Mouse (Mus musculus) heart, embryonic 12.5 days (tissue): ENCODE measurements around the gene AA986860. TPM values are rescaled to one million over a fixed set of nuclear protein-coding genes. Genes with fewer than 3 reads are reported as not detected.

ENCODE experiments used
- ATAC-seq: fragments of 200-750 bp; cut with Nextera tagmentation; 2 replicates; pipeline ENCODE4 v1.8.0; 2017; ENCODE audit warnings: moderate TSS enrichment, moderate library complexity; ENCODE audit not compliant: insufficient number of reproducible peaks, low FRiP score
- H3K27ac ChIP-seq: fragments of 300-500 bp; sonication (generic); 2 replicates; pipeline ENCODE4 v1.5.1; 2016; ENCODE audit warnings: mild to moderate bottlenecking, moderate library complexity; ENCODE audit not compliant: poor library complexity, severe bottlenecking
- H3K27me3 ChIP-seq: fragments of 300-500 bp; sonication (generic); replicated peaks from 2 replicates; pipeline ENCODE4 v1.6.1; 2016; ENCODE audit warnings: mild to moderate bottlenecking, moderate library complexity
- H3K36me3 ChIP-seq: fragments of 300-500 bp; sonication (generic); 2 replicates; pipeline ENCODE4 v1.6.1; 2016; ENCODE audit warnings: mild to moderate bottlenecking, moderate library complexity
- H3K4me1 ChIP-seq: fragments of 300-500 bp; sonication (generic); replicated peaks from 2 replicates; pipeline ENCODE4 v1.6.1; 2016; ENCODE audit warnings: mild to moderate bottlenecking
- H3K4me2 ChIP-seq: fragments of 300-500 bp; sonication (generic); 2 replicates; pipeline ENCODE4 v1.6.1; 2016; ENCODE audit warnings: mild to moderate bottlenecking, moderate library complexity
- H3K4me3 ChIP-seq: fragments of 300-500 bp; sonication (generic); 2 replicates; pipeline ENCODE4 v1.5.1; 2016; ENCODE audit warnings: mild to moderate bottlenecking
- H3K9ac ChIP-seq: fragments of 300-500 bp; sonication (generic); 2 replicates; pipeline ENCODE4 v1.6.1; 2016; ENCODE audit warnings: mild to moderate bottlenecking, moderate library complexity
- H3K9me3 ChIP-seq: fragments of 300-500 bp; sonication (generic); replicated peaks from 2 replicates; pipeline ENCODE4 v1.6.1; 2016; ENCODE audit warnings: mild to moderate bottlenecking, moderate library complexity
- WGBS: fragments of 180-500 bp; shearing (Covaris S2); methylation state at CpG from one replicate; pipeline ENCODE4 v1.1.7; 2016; 5-methylcytosine and 5-hydroxymethylcytosine counted together
- polyA plus RNA-seq: library from polyadenylated mRNA; unstranded; fragments of >200 nt; fragmentation: Nextera tagmentation; extraction: Ambion mirVana; gene quantifications from 2 replicates; pipeline ENCODE4 v1.2.1, GENCODE M21; 2016

AA986860 gene
- polyA plus RNA-seq, 1 experiment from 2014 or later: 0.82 TPM

DNA sequence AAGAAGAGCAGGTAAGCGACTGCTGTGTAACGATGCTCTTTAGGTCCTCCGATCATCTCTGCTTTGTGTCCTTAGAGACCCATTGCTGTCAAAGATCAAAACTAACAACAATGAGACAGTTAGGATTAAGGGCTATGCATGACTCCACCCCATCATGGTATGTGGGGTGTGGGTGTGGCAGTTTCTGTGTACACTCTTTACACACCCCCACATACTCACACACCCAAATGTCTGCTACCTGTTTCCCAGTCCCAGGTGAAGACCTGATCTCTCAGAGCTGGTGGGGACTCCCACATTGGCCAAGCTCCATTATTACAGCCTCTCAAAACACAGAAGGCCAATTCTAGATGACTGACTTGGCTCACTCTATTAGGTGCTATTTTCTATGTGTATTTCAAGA lies 13.8 kb downstream of the AA986860 start:
- H3K27ac ChIP-seq: no peak overlapping the region
- no peaks in the 10 kb centered on the region for H3K27me3 ChIP-seq
- H3K36me3 ChIP-seq: no peaks in the 10 kb centered on the region
- no peak overlapping the region for H3K9ac ChIP-seq
- WGBS: 94% methylated on average over 3 of the region's 3 CpGs
- ATAC-seq: no peak
- no peaks in the 10 kb centered on the region for H3K9me3 ChIP-seq
- H3K4me2 ChIP-seq: no peak overlapping the region
- peaks cover 28% of the 10 kb centered on the region for H3K4me1 ChIP-seq
- H3K4me3 ChIP-seq: no peak overlapping the region

DNA sequence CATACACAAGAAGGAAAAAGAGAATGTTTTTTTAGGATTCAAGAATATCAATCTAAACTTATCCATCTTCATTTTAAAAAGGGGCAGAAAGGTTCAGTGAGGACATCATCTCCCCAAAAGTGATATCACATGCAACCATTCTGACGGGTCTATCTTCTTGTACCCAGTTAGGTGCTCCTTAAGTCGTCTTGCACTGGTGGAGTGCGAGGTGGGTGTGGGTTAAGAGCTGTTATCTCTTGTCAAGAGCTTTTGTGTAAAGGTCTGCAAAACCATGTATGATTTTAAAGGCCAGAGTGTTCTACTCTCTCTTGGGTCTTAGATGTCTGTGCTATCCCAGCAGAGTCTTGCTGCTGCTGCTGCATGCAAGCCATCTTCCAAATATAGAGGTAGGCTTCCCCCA lies 15.0 kb downstream of the AA986860 start:
- 65% methylated on average over 3 of the region's 3 CpGs for WGBS
- peaks cover 16% of the 10 kb centered on the region for H3K4me1 ChIP-seq
- H3K4me3 ChIP-seq: no peak overlapping the region
- no peak overlapping the region for H3K4me2 ChIP-seq
- H3K27me3 ChIP-seq: no peaks in the 10 kb centered on the region
- no peak for ATAC-seq
- no peaks in the 10 kb centered on the region for H3K9me3 ChIP-seq
- H3K36me3 ChIP-seq: no peaks in the 10 kb centered on the region
- H3K27ac ChIP-seq: no peak overlapping the region
- H3K9ac ChIP-seq: no peak overlapping the region

DNA sequence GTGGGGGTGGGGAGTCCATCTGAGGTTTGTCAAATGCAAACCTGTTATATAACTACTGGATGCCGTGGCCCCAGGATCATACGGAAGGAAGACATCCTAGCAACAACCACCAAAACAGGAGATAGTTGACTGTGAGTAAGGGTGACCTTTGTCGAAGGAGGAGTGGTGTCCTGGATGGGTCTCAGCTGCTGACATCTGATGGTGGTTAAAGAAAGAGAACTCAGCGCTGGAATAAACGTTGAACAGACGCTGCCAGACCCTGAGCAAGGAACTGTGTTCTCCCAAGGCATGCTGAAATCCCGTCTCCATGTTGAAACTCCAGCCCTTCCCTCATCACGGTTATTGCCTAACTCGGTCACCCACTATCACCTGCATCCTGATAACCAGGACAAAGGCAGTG lies 27.9 kb downstream of the AA986860 start:
- H3K27ac ChIP-seq: no peak overlapping the region
- H3K4me2 ChIP-seq: no peak overlapping the region
- peaks cover 7% of the 10 kb centered on the region for H3K4me1 ChIP-seq
- H3K9ac ChIP-seq: no peak overlapping the region
- H3K36me3 ChIP-seq: no peaks in the 10 kb centered on the region
- H3K4me3 ChIP-seq: no peak overlapping the region
- ATAC-seq: no peak
- no peaks in the 10 kb centered on the region for H3K9me3 ChIP-seq
- 32% methylated on average over 9 of the region's 9 CpGs for WGBS
- no peaks in the 10 kb centered on the region for H3K27me3 ChIP-seq

DNA sequence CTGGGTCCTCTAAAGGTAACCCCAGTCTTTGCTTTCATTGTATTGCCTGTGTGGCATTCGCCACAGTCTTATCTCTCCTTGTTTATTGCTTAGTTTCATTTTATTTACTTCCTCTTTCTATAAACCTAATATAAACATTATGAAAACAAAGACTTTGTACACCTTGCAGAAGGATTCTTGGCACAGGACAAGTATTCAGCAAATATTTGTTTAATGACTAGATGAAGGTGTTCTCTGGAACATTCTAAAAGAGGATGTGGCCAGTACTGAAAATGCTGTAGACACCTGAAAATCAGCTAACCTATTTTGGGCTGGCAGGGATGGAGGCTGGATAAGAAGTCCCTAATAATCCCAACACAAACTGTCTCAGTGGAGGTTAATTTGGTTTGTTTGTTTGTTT lies 29.8 kb downstream of the AA986860 start:
- Histone ChIP-seq H3K9me3 (no peaks in the 10 kb centered on the region), H3K27me3 (no peaks in the 10 kb centered on the region), H3K27ac (no peak overlapping the region), H3K4me2 (no peak overlapping the region), H3K36me3 (no peaks in the 10 kb centered on the region), H3K4me3 (no peak overlapping the region), H3K4me1 (peaks cover 7% of the 10 kb centered on the region), H3K9ac (no peak overlapping the region)
- no peak for ATAC-seq
- 84% methylated on average over 1 of the region's 1 CpGs for WGBS

DNA sequence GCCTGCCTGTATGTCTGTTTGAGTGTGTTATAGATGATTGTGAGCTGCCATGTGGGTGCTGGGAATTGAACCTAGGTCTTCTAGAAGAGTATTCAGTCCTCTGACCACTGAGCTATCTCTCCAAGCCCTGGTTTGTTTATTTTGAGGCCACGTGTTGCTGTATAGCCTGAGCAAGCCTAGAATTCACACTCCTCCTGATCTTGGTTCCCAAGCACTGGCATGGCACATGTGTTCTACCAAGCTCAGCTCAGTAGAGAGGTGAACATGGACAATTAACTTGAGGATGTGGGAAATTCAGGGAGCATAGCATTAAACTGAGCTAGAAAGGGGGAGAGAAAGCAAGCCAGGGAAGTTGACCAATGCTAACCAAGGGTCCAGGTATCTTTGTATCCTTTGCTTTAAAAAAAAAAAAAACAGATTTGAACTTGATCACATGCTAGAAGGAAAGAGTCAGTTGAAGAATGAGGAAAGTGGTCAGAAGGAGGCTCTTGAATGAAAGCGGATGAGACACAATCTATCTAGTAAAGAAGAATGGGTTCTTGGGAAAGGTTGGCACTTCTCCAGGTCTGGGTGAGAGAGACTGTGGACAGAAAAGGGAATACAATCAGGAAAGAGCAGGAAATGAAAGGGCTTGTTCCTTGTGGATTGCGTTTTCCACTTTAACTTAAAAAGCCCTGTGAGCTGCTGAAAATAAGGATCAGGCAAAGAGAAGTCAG lies 30.4 kb downstream of the AA986860 start:
- H3K27me3 ChIP-seq: no peaks in the 10 kb centered on the region
- H3K9me3 ChIP-seq: no peaks in the 10 kb centered on the region
- 64% methylated on average over 3 of the region's 3 CpGs for WGBS
- no peak for ATAC-seq
- H3K4me3 ChIP-seq: no peak overlapping the region
- H3K36me3 ChIP-seq: no peaks in the 10 kb centered on the region
- H3K4me1 ChIP-seq: peaks cover 7% of the 10 kb centered on the region
- no peak overlapping the region for H3K4me2 ChIP-seq
- H3K27ac ChIP-seq: no peak overlapping the region
- no peak overlapping the region for H3K9ac ChIP-seq

DNA sequence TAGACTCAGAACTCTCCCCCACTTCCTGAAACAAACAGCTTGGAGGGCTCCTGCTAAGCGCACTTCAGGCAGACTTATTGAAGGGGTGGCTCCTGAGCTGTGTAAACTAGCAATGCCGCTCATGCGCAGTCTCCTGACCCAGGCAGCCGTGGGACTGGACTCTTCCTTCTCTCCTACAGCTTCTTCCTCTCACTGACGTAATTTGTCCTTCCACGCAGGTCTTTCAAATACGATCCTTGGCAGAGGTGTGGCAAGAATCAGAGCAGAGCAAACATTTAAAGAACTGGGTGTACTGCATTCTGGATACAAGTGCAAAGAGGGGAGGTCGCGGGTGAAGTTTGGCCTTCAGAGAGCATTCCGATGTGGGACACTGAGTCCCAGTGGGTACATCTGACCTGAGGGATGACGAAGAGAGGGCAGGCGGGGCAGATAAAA lies 32.3 kb downstream of the AA986860 start:
- no peaks in the 10 kb centered on the region for H3K27me3 ChIP-seq
- no peak overlapping the region for H3K4me2 ChIP-seq
- no peak overlapping the region for H3K9ac ChIP-seq
- WGBS: 77% methylated on average over 12 of the region's 12 CpGs
- peaks cover 7% of the 10 kb centered on the region for H3K4me1 ChIP-seq
- no peak overlapping the region for H3K4me3 ChIP-seq
- H3K36me3 ChIP-seq: no peaks in the 10 kb centered on the region
- no peak for ATAC-seq
- H3K9me3 ChIP-seq: no peaks in the 10 kb centered on the region
- H3K27ac ChIP-seq: no peak overlapping the region

DNA sequence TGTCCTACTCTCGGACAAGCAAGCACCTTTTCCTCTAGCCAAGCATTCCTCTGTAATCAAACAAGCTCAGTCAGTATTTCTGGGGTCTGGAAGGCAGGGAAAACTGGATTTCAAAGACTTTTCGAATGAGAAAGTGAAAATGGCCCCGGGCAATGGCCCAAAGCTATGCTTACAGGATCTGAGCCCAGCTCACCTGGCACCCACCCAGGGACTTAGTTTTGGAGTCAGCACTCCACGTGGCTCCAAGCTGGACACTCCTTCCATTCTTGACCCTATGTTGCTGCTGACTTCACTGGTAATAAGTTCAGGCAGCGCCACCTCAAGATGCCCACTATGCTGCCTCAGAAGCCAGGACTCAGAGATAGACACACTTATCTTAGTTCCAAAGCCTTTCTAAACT lies 35.3 kb downstream of the AA986860 start:
- Histone ChIP-seq H3K4me3 (no peak overlapping the region), H3K36me3 (no peaks in the 10 kb centered on the region), H3K27me3 (0 out of 2 replicates have a peak, but pooled peaks cover 2% of the 10 kb centered on the region), H3K27ac (no peak overlapping the region), H3K4me2 (no peak overlapping the region), H3K4me1 (no peaks in the 10 kb centered on the region), H3K9ac (no peak overlapping the region), H3K9me3 (no peaks in the 10 kb centered on the region)
- ATAC-seq: no peak
- WGBS: 81% methylated on average over 5 of the region's 5 CpGs

DNA sequence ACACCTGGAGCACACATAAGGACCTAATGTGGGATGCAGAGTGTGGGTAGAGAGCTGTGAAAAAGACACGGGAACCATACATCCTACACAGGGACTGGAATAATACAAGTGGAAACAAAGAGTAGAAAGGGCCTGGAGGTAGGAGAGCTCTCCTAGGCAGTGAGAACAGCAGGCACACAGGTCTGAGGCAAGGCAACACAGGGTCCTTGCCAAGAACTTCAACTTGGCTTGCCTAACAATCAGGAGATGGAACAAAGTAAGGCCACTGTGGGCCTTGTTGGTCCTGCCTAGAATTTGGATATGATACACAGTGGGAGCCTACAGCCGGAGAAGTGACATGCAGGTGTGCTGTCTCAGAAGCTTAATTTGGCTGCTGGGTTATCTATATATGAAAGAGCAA lies 38.1 kb downstream of the AA986860 start:
- H3K27me3 ChIP-seq: 0 out of 2 replicates have a peak, but pooled peaks cover 2% of the 10 kb centered on the region
- no peak overlapping the region for H3K4me2 ChIP-seq
- no peaks in the 10 kb centered on the region for H3K4me1 ChIP-seq
- H3K36me3 ChIP-seq: no peaks in the 10 kb centered on the region
- H3K4me3 ChIP-seq: no peak overlapping the region
- H3K9me3 ChIP-seq: no peaks in the 10 kb centered on the region
- no peak for ATAC-seq
- 82% methylated on average over 2 of the region's 2 CpGs for WGBS
- no peak overlapping the region for H3K9ac ChIP-seq
- H3K27ac ChIP-seq: no peak overlapping the region

DNA sequence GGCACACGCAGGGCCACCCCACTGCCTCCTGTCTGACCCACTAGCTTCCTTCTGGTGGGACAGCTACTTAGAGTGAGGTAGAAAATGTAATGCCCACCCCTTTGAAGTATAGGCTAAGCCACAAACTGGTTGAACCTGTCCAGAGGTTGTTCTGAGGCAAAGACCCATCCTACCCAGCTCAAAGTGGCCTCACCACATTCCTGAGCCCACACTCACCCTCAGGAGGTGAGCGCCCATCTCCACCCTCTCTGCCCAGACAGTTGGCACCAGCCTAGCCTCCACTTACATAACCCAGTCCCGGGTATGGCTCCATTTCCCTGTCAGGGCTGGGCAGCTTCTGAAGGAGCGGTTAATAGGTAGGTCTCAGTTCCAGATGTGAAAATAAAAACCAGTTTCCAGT lies 38.7 kb downstream of the AA986860 start:
- no peak overlapping the region for H3K9ac ChIP-seq
- H3K4me3 ChIP-seq: no peak overlapping the region
- no peak overlapping the region for H3K27ac ChIP-seq
- no peaks in the 10 kb centered on the region for H3K4me1 ChIP-seq
- 0 out of 2 replicates have a peak, but pooled peaks cover 2% of the 10 kb centered on the region for H3K27me3 ChIP-seq
- no peak for ATAC-seq
- no peaks in the 10 kb centered on the region for H3K9me3 ChIP-seq
- 74% methylated on average over 4 of the region's 4 CpGs for WGBS
- no peak overlapping the region for H3K4me2 ChIP-seq
- H3K36me3 ChIP-seq: no peaks in the 10 kb centered on the region

DNA sequence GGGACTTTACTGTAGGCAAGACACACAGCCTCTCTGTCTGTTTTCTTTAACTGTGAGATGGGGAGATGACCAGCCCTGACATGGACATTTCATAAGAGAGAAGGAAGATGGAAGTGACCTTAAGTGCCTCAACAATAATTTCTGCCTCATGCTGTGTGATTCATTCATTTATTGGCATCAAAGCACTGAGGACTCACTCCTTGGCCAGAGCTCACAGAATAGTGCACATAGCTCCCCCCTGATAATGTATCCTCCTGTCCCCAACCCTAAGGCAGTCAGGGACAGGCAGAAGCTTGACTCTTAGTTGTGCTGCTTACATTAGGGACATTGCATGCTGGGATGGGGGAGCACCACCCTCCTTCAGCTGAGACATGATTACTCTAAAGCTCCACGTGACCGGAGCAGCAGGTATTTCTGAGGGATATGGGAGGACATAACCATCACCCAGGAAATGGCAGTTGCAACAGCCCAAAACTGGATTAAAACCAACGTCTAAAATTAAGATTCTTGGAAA lies 39.3 kb downstream of the AA986860 start:
- Histone ChIP-seq H3K4me1 (no peaks in the 10 kb centered on the region), H3K9me3 (no peaks in the 10 kb centered on the region), H3K27ac (no peak overlapping the region), H3K9ac (no peak overlapping the region), H3K27me3 (0 out of 2 replicates have a peak, but pooled peaks cover 2% of the 10 kb centered on the region), H3K36me3 (no peaks in the 10 kb centered on the region), H3K4me2 (no peak overlapping the region), H3K4me3 (no peak overlapping the region)
- WGBS: 70% methylated on average over 3 of the region's 3 CpGs
- no peak for ATAC-seq

DNA sequence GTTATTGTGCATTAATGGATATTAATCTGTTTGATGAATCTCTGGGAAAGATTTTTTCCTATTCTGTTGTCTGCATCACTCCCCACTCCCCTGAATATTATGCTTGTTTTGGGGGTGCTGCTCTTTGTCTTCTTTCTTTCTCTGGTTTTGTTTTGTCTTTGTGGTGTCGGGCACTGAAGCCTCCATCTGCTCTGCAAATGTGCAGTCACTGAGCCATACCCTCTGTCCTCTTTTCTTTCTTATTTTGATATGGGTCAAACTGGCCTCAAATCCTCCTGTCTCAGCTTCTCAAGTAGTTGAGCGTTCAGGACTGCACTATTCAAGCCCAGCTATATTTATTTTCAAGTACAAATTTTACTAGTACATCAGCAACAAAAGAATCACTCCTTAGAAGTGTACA lies 43.5 kb downstream of the AA986860 start:
- H3K36me3 ChIP-seq: no peaks in the 10 kb centered on the region
- 79% methylated on average over 2 of the region's 2 CpGs for WGBS
- H3K4me2 ChIP-seq: no peak overlapping the region
- no peak overlapping the region for H3K27ac ChIP-seq
- H3K4me1 ChIP-seq: no peaks in the 10 kb centered on the region
- no peak overlapping the region for H3K9ac ChIP-seq
- no peak overlapping the region for H3K4me3 ChIP-seq
- H3K27me3 ChIP-seq: no peaks in the 10 kb centered on the region
- ATAC-seq: no peak
- H3K9me3 ChIP-seq: no peaks in the 10 kb centered on the region
